Mouse (Mus musculus) forebrain, postnatal 0 days (tissue): ENCODE measurements at regions not wholly inside any gene's neighbourhood (a gene's known extent, or its start where the extent isn't known, plus 50 kb on each side); places are given as distances from the start of the nearest gene placed in this dataset.

Experiments used
- ATAC-seq: fragments of 200-750 bp; cut with Nextera tagmentation; 2 replicates; pipeline ENCODE4 v1.8.0; 2017; ENCODE audit warnings: mild to moderate bottlenecking, moderate library complexity
- DNase-seq: peaks from one replicate; pipeline ENCODE4 v3.0.0-alpha.2; 2015
- H3K27ac ChIP-seq: fragments of 300-500 bp; sonication (generic); 2 replicates; pipeline ENCODE4 v1.5.1; 2014; ENCODE audit warnings: low read depth, mild to moderate bottlenecking, antibody characterized with exemption, low read length, moderate library complexity, mixed read lengths
- H3K27me3 ChIP-seq: fragments of 300-500 bp; sonication (generic); 2 replicates; pipeline ENCODE4 v1.6.1; 2014; ENCODE audit warnings: mild to moderate bottlenecking, low read length, mixed read lengths; ENCODE audit not compliant: insufficient read depth
- H3K36me3 ChIP-seq: fragments of 300-500 bp; sonication (generic); 2 replicates; pipeline ENCODE4 v1.6.1; 2014; ENCODE audit warnings: mild to moderate bottlenecking, moderate library complexity; ENCODE audit not compliant: insufficient read depth
- H3K4me1 ChIP-seq: fragments of 300-500 bp; sonication (generic); 2 replicates; pipeline ENCODE4 v1.6.1; 2014; ENCODE audit warnings: antibody characterized with exemption; ENCODE audit not compliant: insufficient read depth
- H3K4me2 ChIP-seq: fragments of 300-500 bp; sonication (generic); 2 replicates; pipeline ENCODE4 v1.6.1; 2014; ENCODE audit warnings: low read depth, mild to moderate bottlenecking, moderate library complexity
- H3K4me3 ChIP-seq: fragments of 300-500 bp; sonication (generic); 2 replicates; pipeline ENCODE4 v1.5.1; 2014; ENCODE audit warnings: low read depth, low read length, mixed read lengths
- H3K9ac ChIP-seq: fragments of 300-500 bp; sonication (generic); 2 replicates; pipeline ENCODE4 v1.6.1; 2014; ENCODE audit warnings: mild to moderate bottlenecking
- H3K9me3 ChIP-seq: fragments of 300-500 bp; sonication (generic); 2 replicates; pipeline ENCODE4 v1.6.1; 2016; ENCODE audit warnings: low read length
- CTCF ChIP-seq: sonication (generic); IDR thresholded peaks from 2 replicates; pipeline ENCODE4 v1.5.1; 2016; ENCODE audit warnings: antibody characterized with exemption, control low read depth, low read depth
- WGBS: fragments of 180-500 bp; shearing (Covaris S2); extraction: QIAGEN DNeasy Blood & Tissue Kit; methylation state at CpG from one replicate; pipeline ENCODE4 v1.1.7; 2014; 5-methylcytosine and 5-hydroxymethylcytosine counted together

- ATAC-seq (no peak), DNase-seq (no peak)
- H3K4me1 ChIP-seq, result no peaks in the 10 kb centered on the region
Observed at GRCm38 (mm10) chr2:56083226-56083625, 647.5 kb downstream of the Kcnj3 start.

GRCm38 (mm10) chr2:56109531-56109930, 673.8 kb downstream of the Kcnj3 start:
- peak; percentile 53; the same call in 1 of the 2 replicates for ATAC-seq
- H3K36me3 ChIP-seq, result no peaks in the 10 kb centered on the region
- 30% methylated on average over 3 of the region's 3 CpGs for WGBS

More at GRCm38 (mm10) chr2:56083226-56083625, 647.5 kb downstream of the Kcnj3 start:
- Histone ChIP-seq H3K27me3 (no peaks in the 10 kb centered on the region), H3K36me3 (no peaks in the 10 kb centered on the region), H3K4me3 (no peak overlapping the region), H3K27ac (no peak overlapping the region), H3K4me2 (no peak overlapping the region), H3K9ac (no peak overlapping the region), H3K9me3 (no peaks in the 10 kb centered on the region)
- no peak for TF ChIP-seq CTCF
- 46% methylated on average over 1 of the region's 1 CpGs for WGBS

GRCm38 (mm10) chr2:56109975-56110374, 674.2 kb downstream of the Kcnj3 start:
- Histone ChIP-seq H3K9ac (no peak overlapping the region), H3K4me2 (peak overlapping the region; percentile 15; the same call in 1 of the 2 replicates), H3K4me3 (no peak overlapping the region), H3K4me1 (no peaks in the 10 kb centered on the region), H3K27me3 (no peaks in the 10 kb centered on the region), H3K27ac (no peak overlapping the region), H3K36me3 (no peaks in the 10 kb centered on the region), H3K9me3 (no peaks in the 10 kb centered on the region)
- WGBS, result 35% methylated on average over 6 of the region's 6 CpGs
- ATAC-seq, result no peak
- no peak for TF ChIP-seq CTCF
- DNase-seq, result peak; percentile 28

More at GRCm38 (mm10) chr2:56109531-56109930, 673.8 kb downstream of the Kcnj3 start:
- TF ChIP-seq CTCF, result peak; percentile 67
- Histone ChIP-seq H3K9ac (no peak overlapping the region), H3K4me3 (no peak overlapping the region), H3K9me3 (no peaks in the 10 kb centered on the region), H3K27me3 (no peaks in the 10 kb centered on the region), H3K27ac (no peak overlapping the region), H3K4me1 (no peaks in the 10 kb centered on the region), H3K4me2 (peak overlapping the region; percentile 15; the same call in 1 of the 2 replicates)
- peak; percentile 79 for DNase-seq

GRCm38 (mm10) chr2:56114469-56114868, 678.7 kb downstream of the Kcnj3 start:
- 13% methylated on average over 3 of the region's 3 CpGs for WGBS
- Histone ChIP-seq H3K4me3 (no peak overlapping the region), H3K36me3 (no peaks in the 10 kb centered on the region), H3K9ac (no peak overlapping the region), H3K9me3 (no peaks in the 10 kb centered on the region), H3K27me3 (no peaks in the 10 kb centered on the region), H3K4me2 (no peak overlapping the region), H3K4me1 (no peaks in the 10 kb centered on the region), H3K27ac (no peak overlapping the region)
- DNase-seq (peak; percentile 83), ATAC-seq (peak; percentile 92)
- peak; percentile 80 for TF ChIP-seq CTCF

GRCm38 (mm10) chr2:56119368-56119767, 683.6 kb downstream of the Kcnj3 start:
- no peaks in the 10 kb centered on the region for H3K9me3 ChIP-seq
- no peaks in the 10 kb centered on the region for H3K27me3 ChIP-seq
- no peaks in the 10 kb centered on the region for H3K4me1 ChIP-seq
- no peaks in the 10 kb centered on the region for H3K36me3 ChIP-seq
- H3K27ac ChIP-seq, result no peak overlapping the region
- peak; percentile 82 for DNase-seq
- ATAC-seq, result peak; percentile 61
- H3K4me3 ChIP-seq, result no peak overlapping the region
- peak; percentile 68 for TF ChIP-seq CTCF
- no peak overlapping the region for H3K9ac ChIP-seq
- 14% methylated on average over 6 of the region's 6 CpGs for WGBS
- 0 out of 2 replicates have a peak overlapping the region, but pooled peaks have one; percentile 5 for H3K4me2 ChIP-seq

GRCm38 (mm10) chr2:56147107-56147615, 711.4 kb downstream of the Kcnj3 start:
- H3K4me3 ChIP-seq, result no peak overlapping the region
- H3K36me3 ChIP-seq, result no peaks in the 10 kb centered on the region
- no peaks in the 10 kb centered on the region for H3K9me3 ChIP-seq
- H3K27me3 ChIP-seq, result no peaks in the 10 kb centered on the region
- DNase-seq (no peak), ATAC-seq (no peak)
- H3K4me1 ChIP-seq, result no peaks in the 10 kb centered on the region
- H3K27ac ChIP-seq, result no peak overlapping the region
- H3K4me2 ChIP-seq, result no peak overlapping the region
- 62% methylated on average over 6 of the region's 6 CpGs for WGBS
- no peak for TF ChIP-seq CTCF
- H3K9ac ChIP-seq, result no peak overlapping the region

- H3K9me3 ChIP-seq, result no peaks in the 10 kb centered on the region
- DNase-seq (no peak), ATAC-seq (no peak)
- H3K4me3 ChIP-seq, result no peak overlapping the region
- H3K4me1 ChIP-seq, result no peaks in the 10 kb centered on the region
- no peak overlapping the region for H3K9ac ChIP-seq
- no peak overlapping the region for H3K27ac ChIP-seq
- WGBS, result 70% methylated on average over 8 of the region's 8 CpGs
- no peak overlapping the region for H3K4me2 ChIP-seq
- no peaks in the 10 kb centered on the region for H3K36me3 ChIP-seq
- no peak for TF ChIP-seq CTCF
- H3K27me3 ChIP-seq, result no peaks in the 10 kb centered on the region
Observed at GRCm38 (mm10) chr2:56196449-56196848, 760.7 kb downstream of the Kcnj3 start.
